Mouse (Mus musculus) embryonic facial prominence, embryonic 11.5 days (tissue): ENCODE data around the gene Gadl1. TPM values are rescaled to one million over a fixed set of nuclear protein-coding genes. Genes with fewer than 3 reads are reported as not detected.

Source experiments
- ATAC-seq: fragments of 200-750 bp; cut with Nextera tagmentation; replicated peaks from 2 replicates; pipeline ENCODE4 v1.8.0; 2017; ENCODE audit warnings: low read depth; ENCODE audit not compliant: insufficient number of reproducible peaks, low FRiP score, low TSS enrichment
- DNase-seq: peaks from one replicate; pipeline ENCODE4 v3.0.0-alpha.2; 2015; ENCODE audit warnings: low spot score
- H3K27ac ChIP-seq: fragments of 300-500 bp; sonication (generic); replicated peaks from 2 replicates; pipeline ENCODE4 v1.5.1; 2014; ENCODE audit warnings: mild to moderate bottlenecking, low read depth, low read length, control low read depth
- H3K27me3 ChIP-seq: fragments of 300-500 bp; sonication (generic); 2 replicates; pipeline ENCODE4 v1.6.1; 2014; ENCODE audit warnings: mild to moderate bottlenecking, low read length, moderate library complexity, mixed read lengths; ENCODE audit not compliant: control insufficient read depth, insufficient read depth
- H3K36me3 ChIP-seq: fragments of 300-500 bp; sonication (generic); replicated peaks from 2 replicates; pipeline ENCODE4 v1.6.1; 2014; ENCODE audit warnings: low read depth, mild to moderate bottlenecking, low read length, moderate library complexity, mixed read lengths; ENCODE audit not compliant: control insufficient read depth, insufficient read depth
- H3K4me1 ChIP-seq: fragments of 300-500 bp; sonication (generic); 2 replicates; pipeline ENCODE4 v1.6.1; 2014; ENCODE audit warnings: low read length, mixed read lengths; ENCODE audit not compliant: control insufficient read depth, insufficient read depth
- H3K4me2 ChIP-seq: fragments of 300-500 bp; sonication (generic); 2 replicates; pipeline ENCODE4 v1.6.1; 2014; ENCODE audit warnings: low read depth, mild to moderate bottlenecking, control low read depth, low read length, moderate library complexity
- H3K4me3 ChIP-seq: fragments of 300-500 bp; sonication (generic); 2 replicates; pipeline ENCODE4 v1.5.1; 2014; ENCODE audit warnings: low read depth, low read length, control low read depth
- H3K9ac ChIP-seq: fragments of 300-500 bp; sonication (generic); replicated peaks from 2 replicates; pipeline ENCODE4 v1.6.1; 2014; ENCODE audit warnings: mild to moderate bottlenecking, control low read depth, low read length
- H3K9me3 ChIP-seq: fragments of 300-500 bp; sonication (generic); replicated peaks from 2 replicates; pipeline ENCODE4 v1.6.1; 2016; ENCODE audit warnings: mild to moderate bottlenecking, low read length, inconsistent platforms, mixed read lengths; ENCODE audit not compliant: control insufficient read depth
- WGBS: fragments of 180-500 bp; shearing (Covaris S2); extraction: QIAGEN DNeasy Blood & Tissue Kit; methylation state at CpG from one replicate; pipeline ENCODE4 v1.1.7; 2014; 5-methylcytosine and 5-hydroxymethylcytosine counted together
- polyA plus RNA-seq: library from polyadenylated mRNA; unstranded; fragments of >200 nt; fragmentation: Nextera tagmentation; extraction: Ambion mirVana; gene quantifications from 2 replicates; pipeline ENCODE4 v1.2.1, GENCODE M21; 2014

The Gadl1 gene
- polyA plus RNA-seq, 1 experiment from 2014 or later: 0.74 TPM

DNA sequence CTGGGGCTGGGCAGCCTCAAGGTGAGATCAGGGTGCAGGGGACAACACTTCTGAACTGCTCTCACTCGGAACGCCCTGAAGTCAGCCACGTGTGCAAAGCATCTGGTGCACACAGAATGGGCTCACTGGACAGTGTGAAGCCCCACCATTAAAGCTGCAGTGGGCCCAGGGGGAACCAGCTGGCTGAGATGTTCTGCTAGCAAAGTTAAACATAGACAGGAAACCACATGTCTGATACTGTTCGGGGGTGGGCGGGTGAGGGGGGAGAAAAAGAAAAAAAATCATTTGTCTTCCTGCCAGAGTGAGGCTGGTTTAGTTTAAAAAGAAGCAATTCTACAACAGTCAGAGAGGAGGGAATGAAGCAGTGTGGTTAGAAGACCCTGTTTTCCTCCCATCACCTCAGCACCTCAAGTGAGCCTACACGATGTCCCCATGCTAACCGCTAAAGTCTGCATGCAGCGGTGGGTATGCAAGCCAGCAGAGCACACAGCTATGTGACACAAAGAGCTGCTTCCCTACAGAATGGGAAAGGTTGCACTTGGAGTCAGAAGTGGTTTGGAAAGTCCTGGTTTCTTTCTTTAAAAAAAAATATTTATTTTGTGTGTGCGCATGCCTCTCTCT, 213.8 kb downstream of the Gadl1 start:
- no peaks in the 10 kb centered on the region for H3K27me3 ChIP-seq
- 50% methylated on average over 9 of the region's 9 CpGs for WGBS
- no peaks in the 10 kb centered on the region for H3K9me3 ChIP-seq
- H3K4me3 ChIP-seq: no peak overlapping the region
- H3K9ac ChIP-seq: no peak overlapping the region
- ATAC-seq (peak; percentile 56; the same call in 1 of the 2 replicates), DNase-seq (peak; percentile 45)
- no peaks in the 10 kb centered on the region for H3K36me3 ChIP-seq
- H3K4me1 ChIP-seq: no peaks in the 10 kb centered on the region
- H3K4me2 ChIP-seq: no peak overlapping the region
- 0 out of 2 replicates have a peak overlapping the region, but pooled peaks have one; percentile 61 for H3K27ac ChIP-seq
